In the genomic region with DNA sequence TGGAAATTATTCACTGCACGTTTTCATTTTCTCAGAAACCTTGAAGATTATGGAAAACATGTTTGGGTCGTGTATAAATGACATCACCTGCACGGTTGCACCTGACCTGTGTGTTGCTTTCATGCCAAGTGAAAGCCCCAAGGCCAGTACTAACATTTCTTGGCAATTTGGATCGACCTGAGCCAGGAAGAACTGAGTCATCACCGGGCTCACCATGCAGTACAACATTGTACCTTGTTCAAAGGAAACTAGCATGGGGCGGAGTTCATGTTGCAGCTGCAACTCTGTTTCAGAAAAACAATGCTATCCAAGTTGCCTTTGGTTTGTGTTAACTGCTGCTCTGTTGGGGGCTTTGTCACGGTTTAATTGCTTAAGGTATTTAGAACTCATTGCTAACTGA, we compare ENCODE assay signal across 13 mouse cellular contexts. TPM values are rescaled to one million over a fixed set of nuclear protein-coding genes. Genes with fewer than 3 reads are reported as not detected.
A peak's percentile ranks its signal among the peaks of the same experiment; 100 is the strongest.
DNase-seq lines count a peak whose midpoint lies in the region; ATAC-seq and TF ChIP-seq lines count a peak whose summit lies in the region.
"Had no signal": no experiment of that assay in that cellular context is flagged by ENCODE, and none has a peak within 500 bp of the region (broad histone marks: within the 10 kb centered on the region; RNA-seq: fewer than 3 reads in every experiment).

No protein-coding gene starts in this region.

- TF ChIP-seq CTCF in intestine, postnatal 0 days (IDR thresholded peaks at IDR 0.05; ENCODE audit: low read depth): no peak

- H3K4me1 ChIP-seq in intestine, postnatal 0 days (replicated peaks; ENCODE audit: control insufficient read depth, insufficient read depth, low read length): peaks cover 17% of the 10 kb centered on the region; the same call in 1 of the 2 replicates
- peaks cover 36% of the 10 kb centered on the region for H3K4me1 ChIP-seq in intestine, embryonic 15.5 days (replicated peaks)
- peaks cover 12% of the 10 kb centered on the region; the same call in 1 of the 2 replicates for H3K4me1 ChIP-seq in forebrain, embryonic 11.5 days (replicated peaks; ENCODE audit: control insufficient read depth, insufficient read depth, low read length)

- H3K9ac ChIP-seq in intestine, postnatal 0 days (ENCODE audit: low read depth, low read length): no peak overlapping the region
- no peak overlapping the region for H3K9ac ChIP-seq in intestine, embryonic 15.5 days
- no peak overlapping the region for H3K9ac ChIP-seq in forebrain, embryonic 11.5 days (ENCODE audit: low read length)
- H3K9ac ChIP-seq: embryonic facial prominence, embryonic 12.5 days; liver, embryonic 13.5 days had no signal

- H3K27ac ChIP-seq in intestine, postnatal 0 days (ENCODE audit: low read depth, low read length): no peak overlapping the region
- no peak overlapping the region for H3K27ac ChIP-seq in intestine, embryonic 15.5 days
- H3K27ac ChIP-seq in forebrain, embryonic 11.5 days (ENCODE audit: low read depth, low read length): no peak overlapping the region
- H3K27ac ChIP-seq: embryonic facial prominence, embryonic 12.5 days; liver, embryonic 13.5 days had no signal

- peak; percentile 55 for ATAC-seq in intestine, postnatal 0 days
- ATAC-seq in intestine, embryonic 15.5 days: no peak
- ATAC-seq in forebrain, embryonic 11.5 days (replicated peaks; ENCODE audit: low FRiP score): no peak
- no peak for ATAC-seq in granulocyte monocyte progenitor cell, adult 5-6 weeks (replicated peaks; ENCODE audit: poor library complexity, severe bottlenecking)

- H3K27me3 ChIP-seq in intestine, postnatal 0 days (replicated peaks; ENCODE audit: control insufficient read depth, insufficient read depth, low read length): no peaks in the 10 kb centered on the region
- H3K27me3 ChIP-seq in intestine, embryonic 15.5 days (replicated peaks): no peaks in the 10 kb centered on the region
- H3K27me3 ChIP-seq in forebrain, embryonic 11.5 days (ENCODE audit: control insufficient read depth, insufficient read depth, low read length): no peaks in the 10 kb centered on the region
- H3K27me3 ChIP-seq: embryonic facial prominence, embryonic 12.5 days had no signal

- no peaks in the 10 kb centered on the region for H3K36me3 ChIP-seq in intestine, postnatal 0 days (ENCODE audit: control insufficient read depth, insufficient read depth)
- H3K36me3 ChIP-seq in intestine, embryonic 15.5 days: no peaks in the 10 kb centered on the region
- no peaks in the 10 kb centered on the region for H3K36me3 ChIP-seq in forebrain, embryonic 11.5 days (ENCODE audit: control insufficient read depth, insufficient read depth, low read length)
- H3K36me3 ChIP-seq: embryonic facial prominence, embryonic 12.5 days; G1E; liver, embryonic 13.5 days had no signal

- WGBS in intestine, postnatal 0 days: 46% methylated on average over 7 of the region's 7 CpGs
- 74% methylated on average over 7 of the region's 7 CpGs for WGBS in intestine, embryonic 15.5 days
- 66% methylated on average over 7 of the region's 7 CpGs for WGBS in forebrain, embryonic 11.5 days

- no peak overlapping the region for H3K4me3 ChIP-seq in intestine, postnatal 0 days (ENCODE audit: low read depth, low read length)
- no peak overlapping the region for H3K4me3 ChIP-seq in intestine, embryonic 15.5 days (replicated peaks)
- no peak overlapping the region for H3K4me3 ChIP-seq in forebrain, embryonic 11.5 days (ENCODE audit: low read depth, low read length)
- H3K4me3 ChIP-seq: embryonic facial prominence, embryonic 12.5 days; liver, embryonic 13.5 days had no signal

- no peak overlapping the region for H3K4me2 ChIP-seq in intestine, postnatal 0 days (replicated peaks; ENCODE audit: low read depth)
- no peak overlapping the region for H3K4me2 ChIP-seq in intestine, embryonic 15.5 days (replicated peaks)
- no peak overlapping the region for H3K4me2 ChIP-seq in forebrain, embryonic 11.5 days (ENCODE audit: low read depth, low read length, severe bottlenecking)
- H3K4me2 ChIP-seq: embryonic facial prominence, embryonic 12.5 days; heart, embryonic 11.5 days; liver, embryonic 13.5 days had no signal

- peak; percentile 67 for DNase-seq in CD4-positive, CD25-positive, alpha-beta regulatory T cell, adult 2 months (ENCODE audit: low read depth, low spot score)
- DNase-seq in adrenal gland, postnatal 10 days: peak; percentile 35
- peak; percentile 48 to 84 for DNase-seq in kidney, postnatal 25 days
- no peak for DNase-seq in forebrain, embryonic 11.5 days (ENCODE audit: low spot score)
- no peak for DNase-seq in gastrocnemius, adult 8-10 months (ENCODE audit: low spot score in 2 of 2)
- DNase-seq: cerebellum, adult 2 months; liver, embryonic 13.5 days had no signal

- H3K9me3 ChIP-seq in intestine, postnatal 0 days (ENCODE audit: control insufficient read depth): no peaks in the 10 kb centered on the region
- H3K9me3 ChIP-seq in intestine, embryonic 15.5 days: no peaks in the 10 kb centered on the region
- no peaks in the 10 kb centered on the region for H3K9me3 ChIP-seq in forebrain, embryonic 11.5 days (ENCODE audit: control insufficient read depth, low read length)
- H3K9me3 ChIP-seq: embryonic facial prominence, embryonic 12.5 days; G1E; liver, embryonic 13.5 days had no signal

RNA-seq across cellular contexts. Expression of a gene that starts 3.5 kb away (rescaled TPM):
- 27.8 and 30.0 TPM in 2 replicates for polyA plus RNA-seq in intestine, postnatal 0 days (2015; fragmentation: Nextera tagmentation; extraction: Ambion mirVana)
- 54.0 and 54.2 TPM in 2 replicates for polyA plus RNA-seq in intestine, embryonic 15.5 days (2015; fragmentation: Nextera tagmentation; extraction: Ambion mirVana)
- total RNA-seq in adrenal gland, postnatal 10 days (2021): 10 to 100 TPM; 33.7 to 39.6 TPM
- polyA plus RNA-seq in forebrain, embryonic 11.5 days (2014; fragmentation: Nextera tagmentation; extraction: Ambion mirVana): 130 and 144 TPM in 2 replicates
- 10 to 100 TPM; 13.7 to 20.0 (median 15.9) TPM for total RNA-seq in gastrocnemius, adult 8-10 months (2022)
- not detected in 2 replicates for total RNA-seq in granulocyte monocyte progenitor cell, adult 5-6 weeks (2014; fragmentation: Nextera tagmentation)
- not detected in 2 replicates for total RNA-seq in granulocyte monocyte progenitor cell, adult 5-6 weeks (2017)
- total RNA-seq: G1E had no signal

RNA-seq across cellular contexts. Expression of a gene that starts 34.4 kb away (rescaled TPM):
- polyA plus RNA-seq in intestine, postnatal 0 days (2015; fragmentation: Nextera tagmentation; extraction: Ambion mirVana): 16.9 and 18.1 TPM in 2 replicates
- polyA plus RNA-seq in intestine, embryonic 15.5 days (2015; fragmentation: Nextera tagmentation; extraction: Ambion mirVana): 43.8 TPM in 2 replicates
- 10 to 100 TPM; 27.6 to 32.2 TPM for total RNA-seq in adrenal gland, postnatal 10 days (2021)
- polyA plus RNA-seq in forebrain, embryonic 11.5 days (2014; fragmentation: Nextera tagmentation; extraction: Ambion mirVana): 41.2 and 47.4 TPM in 2 replicates
- total RNA-seq in gastrocnemius, adult 8-10 months (2022): 10 to 100 TPM; 16.0 to 21.6 (median 17.9) TPM
- 20.3 and 41.9 TPM in 2 replicates for total RNA-seq in granulocyte monocyte progenitor cell, adult 5-6 weeks (2014; fragmentation: Nextera tagmentation)
- total RNA-seq in granulocyte monocyte progenitor cell, adult 5-6 weeks (2017): 32.6 and 40.4 TPM in 2 replicates

RNA-seq across cellular contexts. Expression of a gene that starts 40.5 kb away (rescaled TPM):
- polyA plus RNA-seq in intestine, postnatal 0 days (2015; fragmentation: Nextera tagmentation; extraction: Ambion mirVana): 6.0 and 6.3 TPM in 2 replicates
- polyA plus RNA-seq in intestine, embryonic 15.5 days (2015; fragmentation: Nextera tagmentation; extraction: Ambion mirVana): 18.3 and 18.9 TPM in 2 replicates
- 10 to 100 TPM; 49.2 to 66.4 TPM for total RNA-seq in adrenal gland, postnatal 10 days (2021)
- polyA plus RNA-seq in forebrain, embryonic 11.5 days (2014; fragmentation: Nextera tagmentation; extraction: Ambion mirVana): 16.2 and 19.5 TPM in 2 replicates
- 10 to 100 TPM in 2 of 4 experiments, 1 to 10 TPM in 2; 9.0 to 15.4 (median 10.3) TPM for total RNA-seq in gastrocnemius, adult 8-10 months (2022)
- total RNA-seq in granulocyte monocyte progenitor cell, adult 5-6 weeks (2014; fragmentation: Nextera tagmentation): 7.3 and 30.1 TPM in 2 replicates
- total RNA-seq in granulocyte monocyte progenitor cell, adult 5-6 weeks (2017): 7.8 and 16.2 TPM in 2 replicates

Comparison
In these comparisons a context has a peak if more than half of its experiments do, and no peak if none do; other contexts are left out.
1. DNase-seq: peak in CD4-positive, CD25-positive, alpha-beta regulatory T cell, adult 2 months (single experiment), adrenal gland, postnatal 10 days (single experiment) and kidney, postnatal 25 days (2 of 2); none in forebrain, embryonic 11.5 days (single experiment) and gastrocnemius, adult 8-10 months (0 of 2).
2. RNA of a gene that starts 3.5 kb away (total RNA-seq): 33.7 to 39.6 TPM in adrenal gland, postnatal 10 days and 13.7 to 20.0 TPM in gastrocnemius, adult 8-10 months; not detected in granulocyte monocyte progenitor cell, adult 5-6 weeks; every median in the first group is over 10 times any median in the second.